Mouse (Mus musculus) neural tube, embryonic 15.5 days (tissue): ENCODE measurements around the gene Spp1. TPM values are rescaled to one million over a fixed set of nuclear protein-coding genes. Genes with fewer than 3 reads are reported as not detected.
"Not testable (repeated sequence)": the region's sequence is repeated elsewhere in the genome, so short reads cannot be mapped to it uniquely, and the experiment has no call there.

Source experiments
- ATAC-seq: fragments of 200-750 bp; cut with Nextera tagmentation; 2 replicates; pipeline ENCODE4 v1.8.0; 2017; ENCODE audit warnings: mild to moderate bottlenecking, moderate TSS enrichment, moderate library complexity; ENCODE audit not compliant: low FRiP score
- H3K27ac ChIP-seq: fragments of 300-500 bp; sonication (generic); replicated peaks from 2 replicates; pipeline ENCODE4 v1.5.1; 2015; ENCODE audit warnings: mild to moderate bottlenecking, inconsistent platforms
- H3K27me3 ChIP-seq: fragments of 300-500 bp; sonication (generic); replicated peaks from 2 replicates; pipeline ENCODE4 v1.6.1; 2015; ENCODE audit warnings: inconsistent platforms
- H3K36me3 ChIP-seq: fragments of 300-500 bp; sonication (generic); 2 replicates; pipeline ENCODE4 v1.6.1; 2015; ENCODE audit warnings: inconsistent platforms
- H3K4me1 ChIP-seq: fragments of 300-500 bp; sonication (generic); 2 replicates; pipeline ENCODE4 v1.6.1; 2015; ENCODE audit warnings: inconsistent platforms
- H3K4me2 ChIP-seq: fragments of 300-500 bp; sonication (generic); 2 replicates; pipeline ENCODE4 v1.6.1; 2015; ENCODE audit warnings: inconsistent platforms, mild to moderate bottlenecking, moderate library complexity
- H3K4me3 ChIP-seq: fragments of 300-500 bp; sonication (generic); replicated peaks from 2 replicates; pipeline ENCODE4 v1.5.1; 2015; ENCODE audit warnings: mild to moderate bottlenecking, inconsistent platforms
- H3K9ac ChIP-seq: fragments of 300-500 bp; sonication (generic); replicated peaks from 2 replicates; pipeline ENCODE4 v1.6.1; 2015; ENCODE audit warnings: mild to moderate bottlenecking, inconsistent platforms
- H3K9me3 ChIP-seq: fragments of 300-500 bp; sonication (generic); replicated peaks from 2 replicates; pipeline ENCODE4 v1.6.1; 2016; ENCODE audit warnings: inconsistent platforms
- WGBS: fragments of 180-500 bp; shearing (Covaris S2); methylation state at CpG from one replicate; pipeline ENCODE4 v1.1.7; 2015; ENCODE audit warnings: mixed read lengths; 5-methylcytosine and 5-hydroxymethylcytosine counted together
- polyA plus RNA-seq: library from polyadenylated mRNA; unstranded; fragments of >200 nt; fragmentation: Nextera tagmentation; extraction: Ambion mirVana; gene quantifications from 2 replicates; pipeline ENCODE4 v1.2.1, GENCODE M21; 2015

Gene Spp1
- polyA plus RNA-seq, 1 experiment from 2014 or later = 20.5 TPM

DNA sequence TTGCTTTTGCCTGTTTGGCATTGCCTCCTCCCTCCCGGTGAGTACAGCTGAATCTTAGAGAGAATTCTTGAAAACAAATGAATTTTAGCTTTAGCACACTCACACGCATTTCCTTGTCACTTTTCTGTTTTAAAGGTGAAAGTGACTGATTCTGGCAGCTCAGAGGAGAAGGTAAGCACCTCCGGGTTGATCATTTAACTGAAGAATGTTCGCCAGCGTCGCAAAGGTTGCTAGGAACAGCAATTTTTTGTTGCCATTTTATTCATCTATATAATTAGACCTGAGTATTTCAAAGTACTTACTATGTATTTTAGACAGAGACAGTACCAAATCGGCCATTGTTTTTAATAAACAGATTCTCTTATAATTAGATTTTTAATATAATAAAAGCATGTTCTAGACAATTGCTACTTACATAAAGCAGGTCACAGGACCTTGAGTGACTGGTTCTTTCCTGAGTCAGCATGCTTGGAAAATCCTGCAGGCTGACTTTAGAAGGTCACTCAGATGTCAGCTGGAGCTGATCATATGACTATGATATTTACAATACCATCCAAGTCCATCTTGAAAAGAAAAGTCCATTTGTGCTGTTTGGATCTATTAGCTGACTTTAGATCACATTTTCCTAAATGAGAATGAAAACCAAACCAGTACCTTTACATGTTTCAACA is 1.6 kb downstream of the Spp1 start:
- Histone ChIP-seq H3K36me3 (no peaks in the 10 kb centered on the region), H3K4me2 (no peak overlapping the region), H3K4me1 (no peaks in the 10 kb centered on the region), H3K4me3 (no peak overlapping the region), H3K27ac (no peak overlapping the region), H3K9ac (no peak overlapping the region), H3K27me3 (no peaks in the 10 kb centered on the region), H3K9me3 (no peaks in the 10 kb centered on the region)
- no peak for ATAC-seq
- 82% methylated on average over 7 of the region's 7 CpGs for WGBS

DNA sequence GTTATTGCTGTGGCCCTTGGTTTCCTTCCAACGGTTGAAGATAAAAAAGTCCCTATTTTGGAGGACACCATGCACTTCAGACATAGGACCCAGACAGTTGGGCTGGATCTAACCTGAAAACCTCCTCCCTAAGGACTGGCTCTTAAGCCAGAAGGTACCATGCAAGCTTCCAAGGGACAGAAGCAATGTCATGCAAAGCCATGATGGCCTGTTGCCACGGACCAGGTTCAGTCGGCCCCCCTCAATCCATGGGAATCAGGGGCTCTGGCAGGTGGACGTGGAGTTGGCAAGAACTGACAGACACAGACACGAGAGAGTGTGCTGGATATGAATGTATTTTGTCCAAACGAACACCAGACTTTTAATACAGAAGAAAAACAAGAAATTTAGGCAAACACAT is 7.5 kb downstream of the Spp1 start:
- Histone ChIP-seq H3K36me3 (no peaks in the 10 kb centered on the region), H3K4me1 (0 out of 2 replicates have a peak, but pooled peaks cover 2% of the 10 kb centered on the region), H3K4me3 (no peak overlapping the region), H3K27me3 (no peaks in the 10 kb centered on the region), H3K9ac (no peak overlapping the region), H3K27ac (no peak overlapping the region), H3K9me3 (no peaks in the 10 kb centered on the region), H3K4me2 (no peak overlapping the region)
- ATAC-seq = no peak
- 72% methylated on average over 6 of the region's 6 CpGs for WGBS

DNA sequence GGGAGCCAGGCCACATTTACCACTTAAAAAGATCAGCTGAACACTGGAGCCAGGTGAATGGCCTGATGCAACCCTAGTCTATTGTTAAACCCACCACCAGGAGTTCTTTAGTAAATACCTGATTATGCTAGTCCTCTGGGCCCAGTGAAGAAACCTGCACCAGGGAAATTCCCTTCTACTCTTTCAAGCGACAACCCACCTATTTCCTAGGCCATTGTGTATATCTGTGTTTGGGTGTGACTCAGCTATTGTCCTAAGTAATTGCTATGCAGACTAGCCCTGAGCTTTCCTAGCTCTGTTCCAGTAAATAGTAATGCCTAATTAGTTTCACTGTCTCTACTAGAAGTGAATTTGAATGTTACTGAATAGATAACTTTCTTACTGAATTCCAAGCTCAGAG is 7.9 kb downstream of the Spp1 start:
- no peak overlapping the region for H3K9ac ChIP-seq
- WGBS = 64% methylated on average over 1 of the region's 1 CpGs
- no peak overlapping the region for H3K4me3 ChIP-seq
- H3K4me1 ChIP-seq = 0 out of 2 replicates have a peak, but pooled peaks cover 2% of the 10 kb centered on the region
- no peak overlapping the region for H3K4me2 ChIP-seq
- no peak for ATAC-seq
- no peak overlapping the region for H3K27ac ChIP-seq
- H3K27me3 ChIP-seq = no peaks in the 10 kb centered on the region
- H3K9me3 ChIP-seq = no peaks in the 10 kb centered on the region
- no peaks in the 10 kb centered on the region for H3K36me3 ChIP-seq

DNA sequence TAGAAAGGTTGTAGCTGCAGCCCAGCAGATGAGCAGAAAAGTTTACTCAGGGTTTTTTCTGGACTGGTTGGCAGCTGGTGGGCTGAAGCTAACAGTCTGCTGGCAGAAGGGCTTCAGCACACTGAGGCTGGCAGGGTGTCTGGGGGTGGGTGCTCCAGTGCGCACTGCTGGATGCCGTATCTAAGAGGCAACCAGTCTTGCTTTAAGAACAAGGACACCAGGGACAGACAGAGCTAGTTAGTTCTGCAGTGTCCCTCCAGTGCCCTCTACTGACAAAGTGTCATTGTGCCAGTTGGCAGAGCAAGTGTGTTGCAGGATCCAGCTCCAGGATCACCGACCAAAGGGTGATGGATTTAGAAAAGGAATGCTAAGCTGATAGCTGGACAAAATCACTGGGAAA is 11.2 kb downstream of the Spp1 start:
- Histone ChIP-seq H3K4me3 (no peak overlapping the region), H3K9me3 (no peaks in the 10 kb centered on the region), H3K9ac (no peak overlapping the region), H3K27me3 (no peaks in the 10 kb centered on the region), H3K27ac (no peak overlapping the region), H3K4me1 (peaks cover 10% of the 10 kb centered on the region), H3K36me3 (no peaks in the 10 kb centered on the region), H3K4me2 (no peak overlapping the region)
- peak; percentile 88 for ATAC-seq
- WGBS = 5% methylated on average over 3 of the region's 3 CpGs

DNA sequence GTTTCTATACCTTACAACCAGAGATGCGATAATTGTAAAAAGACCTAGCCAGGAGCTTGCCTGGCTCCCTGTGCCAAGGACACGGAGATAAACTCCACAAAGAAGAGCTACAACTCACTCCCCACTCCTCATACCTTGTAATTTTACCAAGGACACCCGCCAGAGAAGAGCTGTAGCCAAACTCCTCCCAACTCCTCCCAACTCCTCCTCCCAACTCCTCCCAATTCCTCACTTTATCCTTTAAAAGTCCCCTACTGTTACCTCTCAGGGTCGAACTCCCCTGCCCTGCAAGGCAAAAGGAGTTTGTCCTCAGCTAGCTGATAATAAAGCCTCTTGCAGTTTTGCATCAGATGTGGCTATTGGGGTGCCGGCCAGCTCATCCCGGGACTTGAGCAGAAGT is 13.4 kb downstream of the Spp1 start:
- H3K4me3 ChIP-seq, H3K4me2 ChIP-seq, ATAC-seq, H3K27me3 ChIP-seq, H3K9ac ChIP-seq, H3K9me3 ChIP-seq, H3K36me3 ChIP-seq, H3K27ac ChIP-seq: not testable (repeated sequence)
- 22% methylated on average over 6 of the region's 6 CpGs for WGBS
- H3K4me1 ChIP-seq = peaks cover 10% of the 10 kb centered on the region

DNA sequence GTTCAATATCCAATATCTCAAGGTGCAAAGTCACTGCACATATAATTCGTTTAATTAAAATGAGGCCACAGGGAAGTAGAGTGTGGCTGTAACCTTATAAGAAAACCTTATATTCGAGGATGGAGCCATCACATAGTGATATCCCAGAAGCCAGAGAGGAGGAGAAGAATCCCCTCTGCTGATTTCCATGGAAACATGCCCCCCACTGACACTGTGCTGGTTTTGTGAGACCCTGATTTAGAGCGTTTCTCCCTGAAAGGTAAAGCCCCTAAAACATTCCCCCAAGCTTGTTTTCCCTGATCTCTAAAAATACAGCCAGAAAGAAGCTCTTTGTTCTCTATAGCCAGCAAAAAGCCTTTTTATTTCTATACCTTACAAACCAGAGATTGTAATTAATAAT is 14.6 kb downstream of the Spp1 start:
- H3K4me3 ChIP-seq = no peak overlapping the region
- H3K9me3 ChIP-seq = no peaks in the 10 kb centered on the region
- ATAC-seq = no peak
- H3K27ac ChIP-seq = no peak overlapping the region
- H3K36me3 ChIP-seq = no peaks in the 10 kb centered on the region
- 24% methylated on average over 3 of the region's 3 CpGs for WGBS
- no peaks in the 10 kb centered on the region for H3K27me3 ChIP-seq
- no peak overlapping the region for H3K4me2 ChIP-seq
- H3K4me1 ChIP-seq = peaks cover 10% of the 10 kb centered on the region
- H3K9ac ChIP-seq = no peak overlapping the region

DNA sequence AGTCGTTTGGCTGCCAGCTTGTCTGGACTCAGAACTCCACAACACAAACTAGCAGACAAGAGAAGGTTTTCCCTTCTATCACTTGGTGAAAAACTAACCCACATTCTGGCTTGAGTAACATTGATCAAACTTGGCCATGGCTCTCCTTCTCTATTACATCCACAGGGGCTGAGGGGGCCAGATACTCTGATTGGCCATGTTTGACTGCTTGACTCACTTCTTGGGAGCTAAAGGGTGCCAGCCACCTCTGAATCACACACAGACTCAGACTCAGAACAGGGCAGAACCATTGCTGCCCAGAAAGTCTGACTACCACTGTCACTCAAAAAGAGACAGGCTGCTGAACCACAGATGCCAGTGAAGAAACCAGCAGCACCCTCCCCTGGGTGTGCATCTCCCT is 18.2 kb downstream of the Spp1 start:
- Histone ChIP-seq H3K4me2 (no peak overlapping the region), H3K27ac (no peak overlapping the region)
- ATAC-seq = no peak

DNA sequence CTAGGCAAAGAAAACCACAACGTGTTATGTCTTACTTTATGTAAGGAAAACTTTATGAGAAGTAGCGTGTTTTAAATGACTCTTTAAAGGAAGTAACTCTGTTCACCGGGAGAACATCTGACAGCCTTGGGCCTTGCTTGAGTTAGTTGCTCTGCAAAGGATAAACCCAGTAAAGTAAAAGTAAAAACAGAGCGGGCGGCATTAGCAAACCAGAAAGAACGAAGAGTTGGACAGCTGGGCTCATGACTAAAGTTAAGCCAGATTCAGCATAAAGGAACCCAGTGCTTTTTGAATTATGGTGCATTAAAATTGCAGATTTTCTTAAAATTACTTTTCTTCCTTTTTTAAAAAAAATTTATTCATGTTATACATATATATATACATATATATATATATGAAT is 19.6 kb downstream of the Spp1 start:
- H3K36me3 ChIP-seq = peaks cover 8% of the 10 kb centered on the region; the same call in 1 of the 2 replicates
- ATAC-seq = no peak

More for the DNA sequence above, 18.2 kb downstream of the Spp1 start:
- Histone ChIP-seq H3K27me3 (no peaks in the 10 kb centered on the region), H3K36me3 (peaks cover 8% of the 10 kb centered on the region; the same call in 1 of the 2 replicates), H3K9ac (no peak overlapping the region), H3K4me3 (no peak overlapping the region), H3K4me1 (peaks cover 8% of the 10 kb centered on the region), H3K9me3 (no peaks in the 10 kb centered on the region)
- WGBS = 78% methylated on average over 1 of the region's 1 CpGs

DNA sequence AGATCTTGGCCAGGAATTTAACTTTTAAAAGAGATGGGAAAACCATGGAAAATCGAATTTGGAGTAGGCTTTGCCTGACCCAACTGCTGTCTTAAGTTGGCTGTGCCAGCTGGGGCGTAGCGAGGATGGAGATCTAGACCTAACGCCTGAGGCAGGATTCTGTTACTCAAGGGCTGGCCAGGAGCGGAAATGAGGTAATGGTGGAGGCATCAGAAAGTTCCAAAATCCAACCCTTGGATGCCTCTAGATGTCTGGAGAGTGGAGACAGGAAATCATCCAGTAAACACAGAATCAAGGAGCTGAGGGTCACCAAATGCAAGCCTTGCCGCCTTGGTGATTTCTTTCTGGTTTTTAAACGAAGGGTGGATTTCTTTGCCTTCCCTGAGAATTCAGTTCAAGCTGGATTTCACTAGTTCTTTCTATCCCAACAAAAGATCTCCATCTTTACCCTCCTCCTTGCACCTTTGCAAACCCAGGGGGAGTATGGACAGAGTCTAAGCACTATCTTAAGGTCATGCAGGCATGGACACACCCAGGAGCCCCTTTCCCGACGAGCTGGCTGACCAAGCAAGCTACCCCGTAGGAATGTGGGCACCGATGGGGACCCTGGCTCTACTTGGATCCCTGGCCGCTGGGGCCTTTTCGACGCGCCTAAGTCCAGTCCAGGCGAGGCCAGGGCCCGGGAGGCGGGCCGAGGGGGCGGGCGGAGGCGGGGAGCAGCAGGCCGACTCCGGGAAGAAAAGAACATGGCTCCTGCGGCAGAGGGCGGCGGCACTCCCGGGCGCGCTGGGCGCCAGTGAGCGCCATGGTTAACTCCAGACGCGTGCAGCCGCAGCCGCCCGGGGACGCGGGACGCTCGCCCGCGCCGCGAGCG is 24.2 kb downstream of the Spp1 start, which contains the start of gene Pkd2:
Gene Pkd2 (plus strand): TSS at position 619 of the 874 bp plus-strand sequence.
- ATAC-seq = peak; percentile 84

More for the DNA sequence above, 19.6 kb downstream of the Spp1 start:
- Histone ChIP-seq H3K27me3 (no peaks in the 10 kb centered on the region), H3K9me3 (no peaks in the 10 kb centered on the region), H3K4me1 (peaks cover 16% of the 10 kb centered on the region), H3K9ac (no peak overlapping the region), H3K4me3 (no peak overlapping the region), H3K27ac (no peak overlapping the region), H3K4me2 (no peak overlapping the region)
- 94% methylated on average over 6 of the region's 6 CpGs for WGBS

DNA sequence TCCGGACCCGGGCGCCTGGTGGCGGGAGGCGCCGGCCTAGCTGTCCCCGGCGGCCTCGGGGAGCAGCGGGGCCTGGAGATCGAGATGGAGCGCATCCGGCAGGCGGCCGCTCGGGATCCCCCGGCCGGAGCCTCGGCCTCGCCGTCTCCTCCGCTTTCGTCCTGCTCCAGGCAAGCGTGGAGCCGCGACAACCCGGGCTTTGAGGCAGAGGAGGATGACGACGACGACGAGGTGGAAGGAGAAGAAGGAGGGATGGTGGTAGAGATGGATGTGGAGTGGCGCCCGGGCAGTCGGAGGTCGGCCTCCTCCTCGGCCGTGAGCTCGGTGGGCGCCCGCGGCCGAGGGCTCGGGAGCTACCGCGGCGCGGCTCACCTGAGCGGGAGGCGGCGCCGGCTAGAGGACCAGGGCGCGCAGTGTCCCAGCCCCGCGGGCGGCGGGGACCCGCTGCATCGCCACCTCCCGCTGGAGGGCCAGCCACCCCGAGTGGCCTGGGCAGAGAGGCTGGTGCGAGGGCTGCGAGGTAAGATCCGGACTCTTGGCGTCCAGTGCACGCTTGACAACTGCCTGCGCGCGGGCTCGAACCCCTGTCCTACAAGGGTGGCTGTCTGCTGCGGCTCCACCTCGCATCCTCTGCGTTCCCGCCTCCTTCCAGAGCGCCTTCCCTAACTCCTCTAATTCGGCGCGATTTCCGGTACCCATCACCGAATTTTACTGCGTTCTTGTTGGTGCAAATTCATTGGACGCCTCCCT is 25.0 kb downstream of the Spp1 start:
- Histone ChIP-seq H3K4me2 (peak overlapping the region; percentile 62), H3K4me1 (peaks cover 28% of the 10 kb centered on the region), H3K27ac (peak overlapping the region; percentile 92), H3K27me3 (no peaks in the 10 kb centered on the region), H3K9me3 (no peaks in the 10 kb centered on the region), H3K9ac (peak overlapping the region; percentile 90), H3K4me3 (peak overlapping the region; percentile 84), H3K36me3 (peaks cover 12% of the 10 kb centered on the region; the same call in 1 of the 2 replicates)
- ATAC-seq = peak; percentile 81
- under 1% methylated on average over 75 of the region's 82 CpGs for WGBS

More for the DNA sequence above, 24.2 kb downstream of the Spp1 start, which contains the start of gene Pkd2:
- Histone ChIP-seq H3K36me3 (peaks cover 12% of the 10 kb centered on the region; the same call in 1 of the 2 replicates), H3K27me3 (no peaks in the 10 kb centered on the region), H3K4me2 (peak within 1 kb of the TSS; percentile 62), H3K27ac (peak within 1 kb of the TSS; percentile 92), H3K9ac (peak within 1 kb of the TSS; percentile 90), H3K4me3 (peak within 1 kb of the TSS; percentile 84), H3K9me3 (no peaks in the 10 kb centered on the region), H3K4me1 (peaks cover 28% of the 10 kb centered on the region)
- WGBS = 10% methylated on average over 46 of the region's 46 CpGs

DNA sequence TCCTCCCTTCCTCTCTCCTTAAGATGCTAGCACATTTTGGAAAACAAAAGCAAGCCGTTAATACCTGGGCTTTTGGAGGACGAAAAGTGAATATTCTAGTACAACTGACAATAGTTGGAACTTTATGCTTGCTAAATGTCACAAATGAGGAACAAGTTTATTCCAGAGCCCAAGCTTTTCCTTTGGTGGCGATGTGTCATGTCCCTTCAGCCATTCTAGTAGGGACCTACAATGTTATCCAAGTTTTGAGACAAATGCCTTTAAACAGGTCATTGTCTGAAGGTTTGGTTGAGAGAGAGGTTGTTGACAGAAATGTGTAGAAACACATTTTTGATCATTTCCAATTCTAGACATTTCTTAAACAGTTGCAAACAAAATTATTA is 25.5 kb downstream of the Spp1 start:
- Histone ChIP-seq H3K4me2 (peak overlapping the region; percentile 62), H3K9me3 (no peaks in the 10 kb centered on the region), H3K4me3 (peak overlapping the region; percentile 84), H3K27me3 (no peaks in the 10 kb centered on the region), H3K36me3 (peaks cover 16% of the 10 kb centered on the region), H3K27ac (peak overlapping the region; percentile 92), H3K4me1 (peaks cover 28% of the 10 kb centered on the region), H3K9ac (peak overlapping the region; percentile 90)
- ATAC-seq = no peak
- 35% methylated on average over 3 of the region's 3 CpGs for WGBS
